Mouse (Mus musculus) layer of hippocampus, postnatal 36 days (tissue): ENCODE data around the gene Slc25a16. TPM values are rescaled to one million over a fixed set of nuclear protein-coding genes. Genes with fewer than 3 reads are reported as not detected.

Source experiments
- total RNA-seq, 2 experiments: library from RNA; stranded (reverse); gene quantifications; 2 replicates each; pipeline ENCODE4 v1.2.3; 2021

The Slc25a16 gene
- total RNA-seq, 2 experiments from 2014 or later, result 34.9 to 41.6 TPM

Other genes starting within 250 kb of the Slc25a16 start
- gene Stox1, start 194.5 kb upstream of the Slc25a16 start, total RNA-seq, result 1 to 10 TPM; 1.9 to 4.1 TPM
- gene Ccar1, start 128.3 kb upstream of the Slc25a16 start, total RNA-seq, result 10 to 100 TPM; 54.6 to 73.1 TPM
- gene Tet1, start 11.6 kb upstream of the Slc25a16 start, total RNA-seq, result 10 to 100 TPM; 17.0 to 19.4 TPM
- 1 to 10 TPM in 1 of 2 experiments, under 1 TPM in 1; 0.95 to 1.2 TPM for gene Dna2, start 26.4 kb downstream of the Slc25a16 start, total RNA-seq
- gene Rufy2, start 59.6 kb downstream of the Slc25a16 start, total RNA-seq, result 10 to 100 TPM; 63.8 to 77.0 TPM
- 10 to 100 TPM; 52.9 to 60.8 TPM for gene Hnrnph3, start 103.6 kb downstream of the Slc25a16 start, total RNA-seq
- 1 to 10 TPM; 1.7 to 2.3 TPM for gene Pbld2, start 103.7 kb downstream of the Slc25a16 start, total RNA-seq
- 1 to 10 TPM in 1 of 2 experiments, under 1 TPM in 1; 0.30 to 1.1 TPM for gene Pbld1, start 139.5 kb downstream of the Slc25a16 start, total RNA-seq
- 1 to 10 TPM; 1.6 to 2.5 TPM for gene Atoh7, start 179.0 kb downstream of the Slc25a16 start, total RNA-seq